Mouse (Mus musculus) CH12.LX (cell line): ENCODE measurements around the gene Scgn. TPM values are rescaled to one million over a fixed set of nuclear protein-coding genes. Genes with fewer than 3 reads are reported as not detected.

Experiments
- DNase-seq: peaks from one replicate; pipeline ENCODE4 v3.0.0-alpha.2; 2013; ENCODE audit errors: extremely low read depth
- H3K27ac ChIP-seq: 2 replicates; pipeline ENCODE4 v1.5.1; 2012; ENCODE audit warnings: low read depth, mild to moderate bottlenecking, control low read depth, moderate library complexity; ENCODE audit not compliant: insufficient read depth
- H3K27me3 ChIP-seq: replicated peaks from 2 replicates; pipeline ENCODE3; 2012; ENCODE audit warnings: inconsistent platforms
- H3K36me3 ChIP-seq, 2 experiments: replicated peaks in 1 of 2; 2 replicates each; pipeline versions ENCODE3 to v1.6.1; 2012; ENCODE audit warnings: inconsistent platforms in 1 of 2, low read length in 1 of 2, mild to moderate bottlenecking in 1 of 2, mixed read lengths in 1 of 2, moderate library complexity in 1 of 2; ENCODE audit not compliant: control insufficient read depth in 1 of 2, insufficient read depth in 1 of 2
- H3K4me1 ChIP-seq, 2 experiments: 2 replicates each; pipeline ENCODE4 v1.6.1; 2012; ENCODE audit warnings: inconsistent platforms in 1 of 2, moderate library complexity in 1 of 2; ENCODE audit not compliant: insufficient read depth in 2 of 2, control insufficient read depth in 1 of 2
- H3K4me2 ChIP-seq: 2 replicates; pipeline ENCODE4 v1.6.1; 2012; ENCODE audit warnings: low read depth, mild to moderate bottlenecking, control low read depth; ENCODE audit not compliant: poor library complexity, insufficient read depth, severe bottlenecking
- H3K4me3 ChIP-seq, 3 experiments: fragments of 150-350 bp in 1 of 3; sonication (generic) in 1 of 3; replicated peaks in 1 of 3; 2 replicates each; pipeline versions ENCODE3 to v1.5.1; 2011 to 2012; ENCODE audit warnings: low read depth in 2 of 3, low read length in 2 of 3, mild to moderate bottlenecking in 2 of 3, moderate library complexity in 2 of 3, control low read depth in 1 of 3, improper control_type of control experiment in 1 of 3, inconsistent platforms in 1 of 3, mixed read lengths in 1 of 3; ENCODE audit not compliant: poor library complexity in 1 of 3
- H3K79me2 ChIP-seq: replicated peaks from 2 replicates; pipeline ENCODE4 v1.6.1; 2012; ENCODE audit warnings: mild to moderate bottlenecking, moderate library complexity; ENCODE audit not compliant: control insufficient read depth, poor library complexity, insufficient read depth, severe bottlenecking; ENCODE audit errors: extremely low read depth
- H3K9ac ChIP-seq: 2 replicates; pipeline ENCODE4 v1.6.1; 2012; ENCODE audit warnings: low read depth, mild to moderate bottlenecking, control low read depth, moderate library complexity; ENCODE audit not compliant: insufficient read depth
- H3K9me3 ChIP-seq: replicated peaks from 2 replicates; pipeline ENCODE3; 2012; ENCODE audit warnings: low read length, inconsistent platforms, mixed read lengths
- BHLHE40 ChIP-seq: IDR thresholded peaks from 2 replicates; pipeline ENCODE4 v1.6.1; 2011; ENCODE audit warnings: mild to moderate bottlenecking, low read depth, low read length, improper control_type of control experiment
- CHD2 ChIP-seq: IDR thresholded peaks from 2 replicates; pipeline ENCODE4 v1.6.1; 2011; ENCODE audit warnings: low read length, improper control_type of control experiment
- CTCF ChIP-seq, 2 experiments: IDR thresholded peaks in 1 of 2; conservative IDR thresholded peaks in 1 of 2; 2 replicates each; pipeline ENCODE4 v1.5.1; 2011 to 2012; ENCODE audit warnings: low read depth in 2 of 2, low read length in 2 of 2, improper control_type of control experiment in 1 of 2, inconsistent platforms in 1 of 2, mild to moderate bottlenecking in 1 of 2, moderate library complexity in 1 of 2
- EP300 ChIP-seq: IDR thresholded peaks from 2 replicates; pipeline ENCODE4 v1.6.1; 2011; ENCODE audit warnings: low read length, improper control_type of control experiment
- GABPA ChIP-seq: IDR thresholded peaks from 2 replicates; pipeline ENCODE4 v1.6.1; 2012; ENCODE audit warnings: low read depth, low read length, improper control_type of control experiment, inconsistent platforms; ENCODE audit not compliant: insufficient replicate concordance
- HCFC1 ChIP-seq: IDR thresholded peaks from 2 replicates; pipeline ENCODE4 v1.6.1; 2012; ENCODE audit warnings: low read depth, mild to moderate bottlenecking, inconsistent platforms, low read length, improper control_type of control experiment
- IRF4 ChIP-seq: IDR thresholded peaks from 2 replicates; pipeline ENCODE4 v1.6.1; 2014; ENCODE audit warnings: low read depth, mild to moderate bottlenecking, inconsistent platforms, low read length, improper control_type of control experiment
- JUN ChIP-seq: IDR thresholded peaks from 2 replicates; pipeline ENCODE4 v1.6.1; 2011; ENCODE audit warnings: low read depth, mild to moderate bottlenecking, low read length, improper control_type of control experiment, moderate library complexity; ENCODE audit not compliant: insufficient read depth
- MAFK ChIP-seq: IDR thresholded peaks from 2 replicates; pipeline ENCODE4 v1.6.1; 2011; ENCODE audit warnings: low read length, improper control_type of control experiment; ENCODE audit not compliant: insufficient replicate concordance
- MAX ChIP-seq: IDR thresholded peaks from 2 replicates; pipeline ENCODE4 v1.6.1; 2011; ENCODE audit warnings: low read length, improper control_type of control experiment
- MAZ ChIP-seq: IDR thresholded peaks from 2 replicates; pipeline ENCODE4 v1.6.1; 2012; ENCODE audit warnings: low read depth, mild to moderate bottlenecking, inconsistent platforms, low read length, improper control_type of control experiment, moderate library complexity
- MYC ChIP-seq: IDR thresholded peaks from 2 replicates; pipeline ENCODE4 v1.6.1; 2011; ENCODE audit warnings: low read depth, mild to moderate bottlenecking, improper control_type of control experiment, low read length
- NRF1 ChIP-seq: IDR thresholded peaks from 2 replicates; pipeline ENCODE4 v1.6.1; 2014; ENCODE audit warnings: low read depth, mild to moderate bottlenecking, inconsistent platforms, low read length, improper control_type of control experiment, moderate library complexity
- POLR2A ChIP-seq: IDR thresholded peaks from 2 replicates; pipeline ENCODE4 v1.6.1; 2011; ENCODE audit warnings: low read depth, mild to moderate bottlenecking, improper control_type of control experiment, low read length
- RAD21 ChIP-seq: IDR thresholded peaks from 2 replicates; pipeline ENCODE4 v1.6.1; 2011; ENCODE audit warnings: low read depth, mild to moderate bottlenecking, low read length, improper control_type of control experiment, moderate library complexity
- SIN3A ChIP-seq: IDR thresholded peaks from 2 replicates; pipeline ENCODE4 v1.6.1; 2012; ENCODE audit warnings: low read length, improper control_type of control experiment, inconsistent platforms
- SMC3 ChIP-seq: IDR thresholded peaks from 2 replicates; pipeline ENCODE4 v1.6.1; 2011; ENCODE audit warnings: low read depth, low read length, improper control_type of control experiment
- TBP ChIP-seq: conservative IDR thresholded peaks from 2 replicates; pipeline ENCODE4 v1.6.1; 2011; ENCODE audit warnings: low read depth, low read length, improper control_type of control experiment
- UBTF ChIP-seq: IDR thresholded peaks from 2 replicates; pipeline ENCODE4 v1.6.1; 2012; ENCODE audit warnings: low read depth, mild to moderate bottlenecking, inconsistent platforms, low read length, improper control_type of control experiment, moderate library complexity
- ZKSCAN1 ChIP-seq: IDR thresholded peaks from 2 replicates; pipeline ENCODE4 v1.6.1; 2012; ENCODE audit warnings: low read depth, inconsistent platforms, low read length, improper control_type of control experiment, borderline replicate concordance
- ZMIZ1 ChIP-seq: IDR thresholded peaks from 2 replicates; pipeline ENCODE4 v1.6.1; 2012; ENCODE audit warnings: low read depth, mild to moderate bottlenecking, inconsistent platforms, low read length, improper control_type of control experiment
- ZNF384 ChIP-seq: IDR thresholded peaks from 2 replicates; pipeline ENCODE4 v1.6.1; 2012; ENCODE audit warnings: low read depth, low read length, improper control_type of control experiment, inconsistent platforms
- dilution Hi-C: fragments of 300-500 bp; cut with MboI; formaldehyde crosslinking; loops from 2 replicates; pipeline ENCODE4 v1.14.3; 2020; ENCODE audit warnings: low sequenced_read_pairs; ENCODE audit not compliant: extremely low pct_unique_long_range_greater_than_20kb, extremely low pct_ligation_motif_present
- in situ Hi-C: fragments of 300-500 bp; cut with MboI; formaldehyde crosslinking; loops from 3 replicates; pipeline ENCODE4 v1.14.3; 2019; ENCODE audit warnings: low sequenced_read_pairs, low pct_ligation_motif_present, low pct_unique_long_range_greater_than_20kb, mixed read lengths
- polyA plus RNA-seq: library from polyadenylated mRNA; unstranded; fragments of >175 nt; gene quantifications from 2 replicates; pipeline ENCODE4 v1.2.1, GENCODE M21; 2012; ENCODE audit warnings: low read depth; ENCODE audit not compliant: insufficient read length
- total RNA-seq, 2 experiments: library from RNA; depleted of rRNA; stranded (reverse); fragments of 300-350 nt in 1 of 2; fragments of >200 nt in 1 of 2; gene quantifications; 2 replicates each; pipeline ENCODE4 v1.2.3; 2012 to 2014

Scgn gene
- total and polyA plus RNA-seq, 3 experiments, result not detected

- in situ Hi-C loops (no loop called here), dilution Hi-C loops (no loop called here)
- DNase-seq, result no peak
- Histone ChIP-seq H3K4me3 (no peak overlapping the region), H3K27me3 (no peaks in the 10 kb centered on the region), H3K4me1 (peaks cover 0 to 30% of the 10 kb centered on the region in 2 experiments; a peak in 3 of 4 replicates), H3K36me3 (no peaks in the 10 kb centered on the region), H3K27ac (no peak overlapping the region), H3K9ac (no peak overlapping the region), H3K9me3 (no peaks in the 10 kb centered on the region), H3K4me2 (no peak overlapping the region)
- no peak for TF ChIP-seq ZKSCAN1
- no peak for TF ChIP-seq NRF1
- no peak for TF ChIP-seq BHLHE40
- TF ChIP-seq SMC3, result no peak
- TF ChIP-seq POLR2A, result no peak
- no peak for TF ChIP-seq MAZ
- no peak for TF ChIP-seq TBP
- TF ChIP-seq RAD21, result no peak
- no peak for TF ChIP-seq SIN3A
- TF ChIP-seq ZNF384, result no peak
- TF ChIP-seq GABPA, result no peak
- no peak for TF ChIP-seq HCFC1
- no peak for TF ChIP-seq ZMIZ1
- TF ChIP-seq UBTF, result no peak
- TF ChIP-seq JUN, result no peak
- no peak for TF ChIP-seq IRF4
- no peak for TF ChIP-seq CHD2
- no peak for TF ChIP-seq MAFK
- TF ChIP-seq, all 38 proteins: peak for 0
- H3K79me2 ChIP-seq, result no peaks in the 10 kb centered on the region
Measured at GRCm38 (mm10) chr13:23916132-23916531, 74.9 kb downstream of the Scgn start.

- in situ Hi-C loops, result no loop called here
- DNase-seq, result no peak
- no peak within 1 kb of the TSS for H3K9ac ChIP-seq
- H3K4me3 ChIP-seq, result no peak within 1 kb of the TSS
- H3K27me3 ChIP-seq, result no peaks in the 10 kb centered on the region
- H3K27ac ChIP-seq, result no peak within 1 kb of the TSS
- TF ChIP-seq CTCF (conservative IDR thresholded peaks at IDR 0.05 in 1 of 2, IDR thresholded peaks at IDR 0.05 in 1 of 2; ENCODE audit: low read depth in 2 of 2, low read length in 2 of 2) (no peak), BHLHE40 (no peak), MYC (no peak), MAZ (no peak), MAFK (no peak), EP300 (no peak), MAX (no peak), SIN3A (no peak), ZKSCAN1 (no peak)
- no peaks in the 10 kb centered on the region for H3K79me2 ChIP-seq
- H3K4me1 ChIP-seq, result peaks cover 0 to 36% of the 10 kb centered on the region in 2 experiments; a peak in 3 of 4 replicates
- H3K36me3 ChIP-seq, result no peaks in the 10 kb centered on the region
- H3K9me3 ChIP-seq, result no peaks in the 10 kb centered on the region
- dilution Hi-C loops, result no loop called here
- H3K4me2 ChIP-seq, result no peak within 1 kb of the TSS
Measured at GRCm38 (mm10) chr13:23914376-23915167, 76.4 kb downstream of the Scgn start, which contains the start of gene Slc17a4. TSS of gene Slc17a4 (minus strand) at chr13:23915009.
